Mouse (Mus musculus) MEL (cell line): ENCODE measurements around the gene Pgm3. TPM values are rescaled to one million over a fixed set of nuclear protein-coding genes. Genes with fewer than 3 reads are reported as not detected.

Experiments used
- DNase-seq: peaks from one replicate; pipeline ENCODE4 v3.0.0; 2011; ENCODE audit warnings: low read depth, low spot score
- H3K27ac ChIP-seq: 2 replicates; pipeline ENCODE4 v1.5.1; 2012; ENCODE audit warnings: low read depth, mild to moderate bottlenecking, control low read depth, low read length, moderate library complexity; ENCODE audit not compliant: control insufficient read depth
- H3K27me3 ChIP-seq, 2 experiments: fragments of 150-350 bp in 1 of 2; sonication (generic) in 1 of 2; 2 replicates each; pipeline ENCODE4 v1.6.1; 2012; ENCODE audit warnings: low read length in 2 of 2, mild to moderate bottlenecking in 2 of 2, improper control_type of control experiment in 1 of 2, moderate library complexity in 1 of 2; ENCODE audit not compliant: insufficient read depth in 2 of 2, control insufficient read depth in 1 of 2
- H3K36me3 ChIP-seq, 2 experiments: 2 replicates each; pipeline ENCODE4 v1.6.1; 2012 to 2014; ENCODE audit warnings: low read length in 2 of 2, improper control_type of control experiment in 1 of 2, inconsistent platforms in 1 of 2, mild to moderate bottlenecking in 1 of 2; ENCODE audit not compliant: insufficient read depth in 2 of 2, control insufficient read depth in 1 of 2
- H3K4me1 ChIP-seq, 2 experiments: fragments of 150-350 bp in 1 of 2; sonication (generic) in 1 of 2; 2 replicates each; pipeline ENCODE4 v1.6.1; 2012; ENCODE audit warnings: low read length in 2 of 2, improper control_type of control experiment in 1 of 2, mild to moderate bottlenecking in 1 of 2; ENCODE audit not compliant: insufficient read depth in 2 of 2, control insufficient read depth in 1 of 2
- H3K4me3 ChIP-seq, 2 experiments: fragments of 150-350 bp in 1 of 2; sonication (generic) in 1 of 2; 2 replicates each; pipeline ENCODE4 v1.5.1; 2012; ENCODE audit warnings: low read depth in 2 of 2, low read length in 2 of 2, mild to moderate bottlenecking in 2 of 2, moderate library complexity in 2 of 2, control low read depth in 1 of 2, improper control_type of control experiment in 1 of 2; ENCODE audit not compliant: control insufficient read depth in 1 of 2, insufficient read depth in 1 of 2
- H3K79me2 ChIP-seq: 2 replicates; pipeline ENCODE4 v1.6.1; 2012; ENCODE audit warnings: mild to moderate bottlenecking, low read length, moderate library complexity; ENCODE audit not compliant: control insufficient read depth, poor library complexity, insufficient read depth
- H3K9ac ChIP-seq: 2 replicates; pipeline ENCODE4 v1.6.1; 2012; ENCODE audit warnings: low read depth, mild to moderate bottlenecking, control low read depth, low read length, moderate library complexity; ENCODE audit not compliant: control insufficient read depth, poor library complexity, severe bottlenecking
- H3K9me3 ChIP-seq: fragments of 150-350 bp; sonication (generic); replicated peaks from 2 replicates; pipeline ENCODE4 v1.6.1; 2012; ENCODE audit warnings: mild to moderate bottlenecking, low read length, improper control_type of control experiment, moderate library complexity; ENCODE audit not compliant: insufficient read depth
- CHD2 ChIP-seq: IDR thresholded peaks from 2 replicates; pipeline ENCODE4 v1.6.1; 2011; ENCODE audit warnings: low read length, improper control_type of control experiment
- CTCF ChIP-seq, 3 experiments: IDR thresholded peaks in 2 of 3; conservative IDR thresholded peaks in 1 of 3; 2 replicates each; pipeline ENCODE4 v1.5.1; 2011 to 2012; ENCODE audit warnings: low read length in 3 of 3, low read depth in 2 of 3, mild to moderate bottlenecking in 2 of 3, improper control_type of control experiment in 1 of 3, inconsistent platforms in 1 of 3, mixed read lengths in 1 of 3, moderate library complexity in 1 of 3; ENCODE audit not compliant: control insufficient read depth in 1 of 3, insufficient read depth in 1 of 3, poor library complexity in 1 of 3, severe bottlenecking in 1 of 3
- E2F4 ChIP-seq: IDR thresholded peaks from 2 replicates; pipeline ENCODE4 v1.6.1; 2011; ENCODE audit warnings: low read depth, low read length, improper control_type of control experiment, borderline replicate concordance
- ELF1 ChIP-seq: IDR thresholded peaks from 2 replicates; pipeline ENCODE4 v1.6.1; 2014; ENCODE audit warnings: low read depth, mild to moderate bottlenecking, inconsistent platforms, low read length, improper control_type of control experiment, moderate library complexity
- ETS1 ChIP-seq: IDR thresholded peaks from 2 replicates; pipeline ENCODE4 v1.6.1; 2012; ENCODE audit warnings: low read depth, mild to moderate bottlenecking, inconsistent platforms, low read length, improper control_type of control experiment, moderate library complexity
- GATA1 ChIP-seq: IDR thresholded peaks from 2 replicates; pipeline ENCODE4 v1.6.1; 2011; ENCODE audit warnings: low read depth, low read length, improper control_type of control experiment
- HCFC1 ChIP-seq: IDR thresholded peaks from 2 replicates; pipeline ENCODE4 v1.6.1; 2012; ENCODE audit warnings: low read depth, mild to moderate bottlenecking, inconsistent platforms, low read length, improper control_type of control experiment, moderate library complexity
- KAT2A ChIP-seq: conservative IDR thresholded peaks from 2 replicates; pipeline ENCODE4 v1.6.1; 2012; ENCODE audit warnings: low read depth, low read length, improper control_type of control experiment, inconsistent platforms
- MAFK ChIP-seq: IDR thresholded peaks from 2 replicates; pipeline ENCODE4 v1.6.1; 2011; ENCODE audit warnings: low read depth, mild to moderate bottlenecking, low read length, improper control_type of control experiment, borderline replicate concordance
- MEF2A ChIP-seq: IDR thresholded peaks from 2 replicates; pipeline ENCODE4 v1.6.1; 2014; ENCODE audit warnings: low read depth, mild to moderate bottlenecking, inconsistent platforms, low read length, improper control_type of control experiment; ENCODE audit not compliant: poor library complexity, insufficient replicate concordance, severe bottlenecking; ENCODE audit errors: extremely low read depth
- MXI1 ChIP-seq: IDR thresholded peaks from 2 replicates; pipeline ENCODE4 v1.6.1; 2011; ENCODE audit warnings: mild to moderate bottlenecking, low read depth, low read length, improper control_type of control experiment
- NELFE ChIP-seq: IDR thresholded peaks from 2 replicates; pipeline ENCODE4 v1.6.1; 2011; ENCODE audit warnings: low read depth, low read length, improper control_type of control experiment
- POLR2A ChIP-seq, 2 experiments: IDR thresholded peaks; 2 replicates each; pipeline ENCODE4 v1.6.1; 2011 to 2012; ENCODE audit warnings: low read length in 2 of 2, mild to moderate bottlenecking in 2 of 2, control low read depth in 1 of 2, improper control_type of control experiment in 1 of 2, low read depth in 1 of 2, moderate library complexity in 1 of 2; ENCODE audit not compliant: control insufficient read depth in 1 of 2, insufficient read depth in 1 of 2, poor library complexity in 1 of 2
- POLR2AphosphoS2 ChIP-seq: IDR thresholded peaks from 2 replicates; pipeline ENCODE4 v1.6.1; 2011; ENCODE audit warnings: low read length, improper control_type of control experiment
- RCOR1 ChIP-seq: IDR thresholded peaks from 2 replicates; pipeline ENCODE4 v1.6.1; 2012; ENCODE audit warnings: low read depth, mild to moderate bottlenecking, inconsistent platforms, low read length, improper control_type of control experiment
- SMC3 ChIP-seq: IDR thresholded peaks from 2 replicates; pipeline ENCODE4 v1.6.1; 2011; ENCODE audit warnings: low read depth, low read length, improper control_type of control experiment
- TAL1 ChIP-seq: IDR thresholded peaks from 2 replicates; pipeline ENCODE4 v1.6.1; 2012; ENCODE audit warnings: mild to moderate bottlenecking, inconsistent platforms, low read length, moderate library complexity, mixed read lengths
- TCF12 ChIP-seq: IDR thresholded peaks from 2 replicates; pipeline ENCODE4 v1.6.1; 2014; ENCODE audit warnings: low read depth, mild to moderate bottlenecking, inconsistent platforms, low read length, improper control_type of control experiment, moderate library complexity
- UBTF ChIP-seq: IDR thresholded peaks from 2 replicates; pipeline ENCODE4 v1.6.1; 2012; ENCODE audit warnings: low read depth, mild to moderate bottlenecking, inconsistent platforms, low read length, improper control_type of control experiment, moderate library complexity, borderline replicate concordance; ENCODE audit not compliant: insufficient read depth
- USF2 ChIP-seq, 2 experiments: IDR thresholded peaks; 2 replicates each; pipeline ENCODE4 v1.6.1; 2011 to 2012; ENCODE audit warnings: improper control_type of control experiment in 2 of 2, low read length in 2 of 2, borderline replicate concordance in 1 of 2, inconsistent platforms in 1 of 2, low read depth in 1 of 2, mild to moderate bottlenecking in 1 of 2; ENCODE audit not compliant: insufficient read depth in 1 of 2
- ZMIZ1 ChIP-seq: IDR thresholded peaks from 2 replicates; pipeline ENCODE4 v1.6.1; 2012; ENCODE audit warnings: low read depth, mild to moderate bottlenecking, inconsistent platforms, low read length, improper control_type of control experiment, moderate library complexity
- polyA plus RNA-seq, 2 experiments: library from polyadenylated mRNA; stranded (reverse) in 1 of 2; unstranded in 1 of 2; fragments of >175 nt in 1 of 2; fragments of >200 nt in 1 of 2; gene quantifications; 2 replicates each; pipeline versions ENCODE4 v1.2.1 to v1.2.4; 2012; ENCODE audit warnings: low replicate concordance in 2 of 2, low read depth in 1 of 2; ENCODE audit not compliant: insufficient read length in 2 of 2, insufficient read depth in 1 of 2, missing spikeins in 1 of 2
- total RNA-seq: library from RNA; depleted of rRNA; stranded (reverse); fragments of 300-350 nt; gene quantifications from 2 replicates; pipeline ENCODE4 v1.2.3, GENCODE M21; 2012

Pgm3 gene
- total and polyA plus RNA-seq, 3 experiments, result 10.2 to 10.9 TPM; not detected in 1

- H3K27ac ChIP-seq, result no peak overlapping the region
- H3K4me1 ChIP-seq, result no peaks in the 10 kb centered on the region
- H3K4me3 ChIP-seq, result no peak overlapping the region
- H3K9ac ChIP-seq, result no peak overlapping the region
- H3K79me2 ChIP-seq, result no peaks in the 10 kb centered on the region
- TF ChIP-seq POLR2A (IDR thresholded peaks at IDR 0.05; ENCODE audit: control insufficient read depth in 1 of 2, insufficient read depth in 1 of 2, low read depth in 1 of 2, low read length in 2 of 2, poor library complexity in 1 of 2) (no peak), ZMIZ1 (no peak), SMC3 (no peak), GATA1 (no peak), KAT2A (no peak), HCFC1 (no peak), NELFE (no peak), MAFK (no peak), ELF1 (no peak), CTCF (IDR thresholded peaks at IDR 0.05 in 2 of 3, conservative IDR thresholded peaks at IDR 0.05 in 1 of 3; ENCODE audit: control insufficient read depth in 1 of 3, insufficient read depth in 1 of 3, low read depth in 2 of 3, low read length in 3 of 3, poor library complexity in 1 of 3, severe bottlenecking in 1 of 3) (no peak), UBTF (no peak)
- H3K27me3 ChIP-seq, result no peaks in the 10 kb centered on the region
- no peaks in the 10 kb centered on the region for H3K9me3 ChIP-seq
- no peak for DNase-seq
- peaks cover 0 to 5% of the 10 kb centered on the region in 2 experiments; a peak in 1 of 4 replicates for H3K36me3 ChIP-seq
Observed at GRCm38 (mm10) chr9:86560543-86560942, 11.1 kb downstream of the Pgm3 start.

- Histone ChIP-seq H3K79me2 (no peaks in the 10 kb centered on the region), H3K36me3 (peaks cover 0 to 9% of the 10 kb centered on the region in 2 experiments; a peak in 2 of 4 replicates), H3K4me1 (no peaks in the 10 kb centered on the region), H3K27ac (no peak overlapping the region), H3K27me3 (no peaks in the 10 kb centered on the region), H3K9me3 (no peaks in the 10 kb centered on the region), H3K4me3 (no peak overlapping the region), H3K9ac (no peak overlapping the region)
- TF ChIP-seq UBTF, result no peak
- TF ChIP-seq POLR2AphosphoS2, result no peak
- no peak for TF ChIP-seq MEF2A
- no peak for TF ChIP-seq SMC3
- no peak for TF ChIP-seq TAL1
- TF ChIP-seq ETS1, result no peak
- no peak for TF ChIP-seq TCF12
- no peak for TF ChIP-seq CHD2
- TF ChIP-seq RCOR1, result no peak
- no peak for TF ChIP-seq USF2 (IDR thresholded peaks at IDR 0.05; ENCODE audit: borderline replicate concordance in 1 of 2, insufficient read depth in 1 of 2, low read depth in 1 of 2, low read length in 2 of 2)
- TF ChIP-seq MXI1, result no peak
- TF ChIP-seq E2F4, result no peak
- TF ChIP-seq MAFK, result no peak
- no peak for DNase-seq
Observed at GRCm38 (mm10) chr9:86554641-86555040, 17.0 kb downstream of the Pgm3 start.
